Mouse (Mus musculus) heart, adult 2 months (tissue): ENCODE measurements around the gene Tmem151b.

Experiments used
- CTCF ChIP-seq: fragments of 200-600 bp; IDR thresholded peaks from 2 replicates; pipeline ENCODE4 v1.8.1; 2022; ENCODE audit warnings: antibody characterized with exemption, mild to moderate bottlenecking, moderate library complexity
- POLR2A ChIP-seq: fragments of 200-500 bp; IDR thresholded peaks from 2 replicates; pipeline ENCODE4 v1.6.1; 2011; ENCODE audit warnings: mild to moderate bottlenecking, low read depth, low read length, control low read depth; ENCODE audit not compliant: insufficient read depth

DNA sequence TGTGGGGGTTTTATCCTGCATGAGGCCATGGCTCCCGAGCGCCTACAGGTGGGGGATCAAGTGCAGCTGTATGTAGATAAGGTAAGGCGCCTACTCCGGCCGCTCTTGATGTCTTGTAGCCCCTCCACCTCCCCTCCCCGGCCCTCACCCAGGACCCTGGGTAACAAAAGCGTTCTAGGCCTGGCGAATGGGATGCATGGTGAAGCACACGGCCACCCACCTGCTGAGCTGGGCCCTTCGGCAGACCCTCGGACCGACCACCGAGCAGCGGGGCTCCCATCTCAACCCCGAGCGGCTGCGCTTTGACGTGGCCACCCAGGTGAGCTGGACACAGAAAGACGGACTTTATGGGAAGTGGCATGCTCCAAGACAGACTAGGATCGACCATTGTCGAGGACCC, 32.3 kb downstream of the Tmem151b start:
- TF ChIP-seq CTCF = no peak
- TF ChIP-seq POLR2A = no peak
